Comparison of ENCODE assay signal across 10 mouse cellular contexts in genomic region chr1:181246487-181247138, GRCm38 (mm10). TPM values are rescaled to one million over a fixed set of nuclear protein-coding genes. Genes with fewer than 3 reads are reported as not detected.
DNase-seq lines count a peak whose midpoint lies in the region; ATAC-seq and TF ChIP-seq lines count a peak whose summit lies in the region.
"Had no signal": no experiment of that assay in that cellular context is flagged by ENCODE, and none has a peak within 500 bp of the region (broad histone marks: within the 10 kb centered on the region; RNA-seq: fewer than 3 reads in every experiment).

No protein-coding gene starts in this region.

- TF ChIP-seq CTCF in C2C12 (IDR thresholded peaks at IDR 0.05; ENCODE audit: control insufficient read depth, insufficient read depth, insufficient read length): no peak

- no peaks in the 10 kb centered on the region for H3K27me3 ChIP-seq in heart, embryonic 13.5 days (replicated peaks)
- H3K27me3 ChIP-seq in C2C12 (ENCODE audit: control insufficient read depth, insufficient read depth, insufficient read length): no peaks in the 10 kb centered on the region
- H3K27me3 ChIP-seq in liver, embryonic 13.5 days: no peaks in the 10 kb centered on the region
- H3K27me3 ChIP-seq: embryonic facial prominence, embryonic 12.5 days had no signal

- H3K27ac ChIP-seq in heart, embryonic 13.5 days (replicated peaks): peak overlapping the region; percentile 57; the same call in 1 of the 2 replicates
- peak overlapping the region; percentile 100 for H3K27ac ChIP-seq in liver, embryonic 13.5 days
- H3K27ac ChIP-seq: embryonic facial prominence, embryonic 12.5 days had no signal

- peak overlapping the region; percentile 21; the same call in 1 of the 2 replicates for H3K9ac ChIP-seq in heart, embryonic 13.5 days
- H3K9ac ChIP-seq in liver, embryonic 13.5 days: peak overlapping the region; percentile 75
- H3K9ac ChIP-seq: embryonic facial prominence, embryonic 12.5 days had no signal

- no peaks in the 10 kb centered on the region for H3K79me2 ChIP-seq in C2C12 (ENCODE audit: control insufficient read depth, insufficient read depth)

- no peaks in the 10 kb centered on the region for H3K79me3 ChIP-seq in C2C12 (ENCODE audit: low read depth)

- H3K4me2 ChIP-seq in heart, embryonic 13.5 days: peak overlapping the region; percentile 30; the same call in 1 of the 2 replicates
- peak overlapping the region; percentile 64 for H3K4me2 ChIP-seq in liver, embryonic 13.5 days
- H3K4me2 ChIP-seq: embryonic facial prominence, embryonic 12.5 days had no signal

- no peaks in the 10 kb centered on the region for H3K9me3 ChIP-seq in heart, embryonic 13.5 days
- peaks cover 4% of the 10 kb centered on the region; the same call in 1 of the 2 replicates for H3K9me3 ChIP-seq in liver, embryonic 13.5 days (replicated peaks)
- H3K9me3 ChIP-seq: embryonic facial prominence, embryonic 12.5 days had no signal

- WGBS in heart, embryonic 13.5 days: 24% methylated on average over 7 of the region's 7 CpGs
- 8% methylated on average over 7 of the region's 7 CpGs for WGBS in liver, embryonic 13.5 days (ENCODE audit: insufficient replicate concordance)

- no peak overlapping the region for H3K4me3 ChIP-seq in heart, embryonic 13.5 days
- H3K4me3 ChIP-seq in C2C12 (ENCODE audit: insufficient read depth, poor library complexity, severe bottlenecking): no peak overlapping the region
- peak overlapping the region; percentile 40 for H3K4me3 ChIP-seq in liver, embryonic 13.5 days (replicated peaks)
- H3K4me3 ChIP-seq: embryonic facial prominence, embryonic 12.5 days had no signal

- H3ac ChIP-seq in C2C12 (ENCODE audit: control insufficient read depth, insufficient read length, low read depth): peak overlapping the region; percentile 34

- H3K4me1 ChIP-seq in heart, embryonic 13.5 days: peaks cover 20% of the 10 kb centered on the region
- peaks cover 68% of the 10 kb centered on the region for H3K4me1 ChIP-seq in liver, embryonic 13.5 days (replicated peaks)

- H3K36me3 ChIP-seq in heart, embryonic 13.5 days: no peaks in the 10 kb centered on the region
- no peaks in the 10 kb centered on the region for H3K36me3 ChIP-seq in C2C12 (ENCODE audit: control insufficient read depth, insufficient read depth)
- 0 out of 2 replicates have a peak, but pooled peaks cover 2% of the 10 kb centered on the region for H3K36me3 ChIP-seq in liver, embryonic 13.5 days
- H3K36me3 ChIP-seq: embryonic facial prominence, embryonic 12.5 days had no signal

- ATAC-seq in heart, embryonic 13.5 days (ENCODE audit: extremely low read depth, insufficient number of reproducible peaks, low FRiP score, low TSS enrichment): peak; percentile 45; the same call in 1 of the 2 replicates
- ATAC-seq in liver, embryonic 13.5 days (ENCODE audit: low read depth): peak; percentile 67

- no peak for DNase-seq in heart, adult 9 months (ENCODE audit: low spot score in 2 of 2)
- peak; percentile 62 for DNase-seq in c-Kit-negative CD71-positive TER-119-positive erythroid progenitor cells, embryonic 14.5 days (ENCODE audit: low read depth, low spot score)
- DNase-seq in liver, embryonic 13.5 days: no peak
- no peak for DNase-seq in thymus, adult 18-20 months
- DNase-seq in cerebellum, adult 18-20 months: no peak
- no peak for DNase-seq in spleen, postnatal 14 days (ENCODE audit: low spot score in 2 of 2)
- DNase-seq: kidney, adult 8-10 months had no signal

TF ChIP-seq in C2C12, 6 proteins besides CTCF, POLR2A, EP300 and RAD21:
- no peak for TF ChIP-seq USF1 (IDR thresholded peaks at IDR 0.05; ENCODE audit: low read depth)
- no peak for TF ChIP-seq CEBPB (IDR thresholded peaks at IDR 0.05; ENCODE audit: low read depth)
- TF ChIP-seq MAX (IDR thresholded peaks at IDR 0.05): no peak
- no peak for TF ChIP-seq MYOD1 (IDR thresholded peaks at IDR 0.05; ENCODE audit: control insufficient read depth, insufficient read length, low read depth)
- no peak for TF ChIP-seq FOSL1 (IDR thresholded peaks at IDR 0.05; ENCODE audit: insufficient read depth, low read length, poor library complexity, severe bottlenecking)
- TF ChIP-seq MYOG (IDR thresholded peaks at IDR 0.05; ENCODE audit: control insufficient read depth, extremely low read depth, insufficient read length): no peak

RNA-seq across cellular contexts. Expression of gene Wdr26, which starts 34.8 kb away (rescaled TPM):
- 25.9 and 26.7 TPM in 2 replicates for polyA plus RNA-seq in heart, embryonic 13.5 days (2015; fragmentation: Nextera tagmentation; extraction: Ambion mirVana)
- 38.4 TPM for polyA plus RNA-seq in C2C12 (2012; fragmentation: generic; extraction: Trizol)
- 55.6 and 62.5 TPM in 2 replicates for polyA plus RNA-seq in liver, embryonic 13.5 days (2015; fragmentation: Nextera tagmentation; extraction: Ambion mirVana)
